Mouse (Mus musculus) heart, postnatal 0 days (tissue): ENCODE data around the gene Otogl.

Experiments
- CTCF ChIP-seq: IDR thresholded peaks from 2 replicates; pipeline ENCODE4 v1.5.1; 2016; ENCODE audit warnings: antibody characterized with exemption, control low read depth, low read depth
- EP300 ChIP-seq: IDR thresholded peaks from 2 replicates; pipeline ENCODE4 v1.6.1; 2016; ENCODE audit warnings: antibody characterized with exemption, low read depth

DNA sequence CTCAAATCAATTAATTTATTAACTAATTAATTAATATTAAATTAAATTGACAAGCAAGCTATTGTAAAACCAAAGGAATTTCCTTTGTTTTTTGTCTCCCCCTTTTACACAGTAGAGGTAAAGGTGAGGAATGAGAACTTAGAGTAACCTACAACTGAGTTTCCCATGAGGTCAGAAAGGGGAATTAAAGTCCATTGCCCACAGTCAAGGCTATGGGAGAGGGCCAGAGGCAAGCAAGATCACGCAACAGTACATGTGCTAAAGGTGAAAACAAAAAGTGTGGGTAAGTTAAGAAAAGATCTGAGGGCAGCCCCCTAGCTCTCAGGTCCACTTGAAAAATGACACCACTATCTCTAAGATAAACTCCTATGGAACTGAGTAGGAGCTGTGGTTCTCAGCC, 9.2 kb upstream of the Otogl start:
- TF ChIP-seq EP300 (no peak), CTCF (no peak)
